Mouse (Mus musculus): ENCODE data around the gene Slc29a1. TPM values are rescaled to one million over a fixed set of nuclear protein-coding genes. Genes with fewer than 3 reads are reported as not detected.
A peak's percentile ranks its signal among the peaks of the same experiment; 100 is the strongest.

Slc29a1 gene
- polyA plus RNA-seq, 1 experiment from 2014 or later, result 39.4 TPM

GRCm38 (mm10) chr17:45548541-45549512 lies 50.6 kb downstream of the Slc29a1 start:
- in situ Hi-C loops (cut with MboI; ENCODE audit: low pct_unique_long_range_greater_than_20kb), result no loop called here
- ATAC-seq (peak; percentile 12), DNase-seq (ENCODE audit: low read depth, low spot score) (no peak)
- ChIA-PET CTCF (interaction anchor here (0.7 to 3.0 kb wide), 6 partner anchors 17 to 71 kb away, joined by 3 to 9 read pairs (median 3); partner anchors contain the start of genes Aars2 and Tcte1), POLR2A (interaction anchor here (0.5 to 2.3 kb wide), 4 partner anchors 18 to 42 kb away, joined by 4 to 7 read pairs (median 5); partner anchors contain the start of gene Aars2)
- no peak for TF ChIP-seq CTCF (IDR thresholded peaks at IDR 0.05)
- H3K27me3 ChIP-seq, result peaks cover 3% of the 10 kb centered on the region

- POLR2A ChIA-PET, result no interaction called here
- in situ Hi-C loops (cut with MboI; ENCODE audit: low pct_unique_long_range_greater_than_20kb), result no loop called here
- CTCF ChIA-PET, result interaction anchor here (0.8 to 3.0 kb wide), 2 partner anchors 41 to 70 kb away, joined by 3 to 9 read pairs; partner anchors contain the start of gene Aars2
- DNase-seq (ENCODE audit: low read depth, low spot score) (no peak), ATAC-seq (no peak)
- TF ChIP-seq CTCF (IDR thresholded peaks at IDR 0.05), result no peak
- no peaks in the 10 kb centered on the region for H3K27me3 ChIP-seq
Observed at GRCm38 (mm10) chr17:45547461-45548190, 51.8 kb downstream of the Slc29a1 start.

GRCm38 (mm10) chr17:45546941-45547340 lies 52.5 kb downstream of the Slc29a1 start:
- no peaks in the 10 kb centered on the region for H3K27me3 ChIP-seq

GRCm38 (mm10) chr17:45545278-45545961 lies 54.0 kb downstream of the Slc29a1 start:
- in situ Hi-C loops (cut with MboI; ENCODE audit: low pct_unique_long_range_greater_than_20kb), result no loop called here
- ChIA-PET CTCF (no interaction called here), POLR2A (no interaction called here)
- ATAC-seq, result no peak
- no peak for TF ChIP-seq CTCF (IDR thresholded peaks at IDR 0.05)
- peaks cover 3% of the 10 kb centered on the region for H3K27me3 ChIP-seq
- DNase-seq (ENCODE audit: low read depth, low spot score), result no peak

More at GRCm38 (mm10) chr17:45546941-45547340, 52.5 kb downstream of the Slc29a1 start:
- CTCF ChIA-PET, result no interaction called here
- in situ Hi-C loops (cut with MboI; ENCODE audit: low pct_unique_long_range_greater_than_20kb), result no loop called here
- TF ChIP-seq CTCF (IDR thresholded peaks at IDR 0.05), result no peak
- ATAC-seq, result no peak
- no peak for DNase-seq (ENCODE audit: low read depth, low spot score)
- POLR2A ChIA-PET, result no interaction called here

- ATAC-seq (no peak), DNase-seq (ENCODE audit: low read depth, low spot score) (no peak)
- ChIA-PET POLR2A (no interaction called here), CTCF (interaction anchor here (1.0 kb wide), 1 partner anchor 29 kb away, joined by 4 read pairs; no protein-coding TSS in a partner anchor)
- in situ Hi-C loops (cut with MboI; ENCODE audit: low pct_unique_long_range_greater_than_20kb), result no loop called here
- TF ChIP-seq CTCF (IDR thresholded peaks at IDR 0.05), result no peak
- peaks cover 3% of the 10 kb centered on the region for H3K27me3 ChIP-seq
Observed at GRCm38 (mm10) chr17:45544873-45545277, 54.5 kb downstream of the Slc29a1 start.

GRCm38 (mm10) chr17:45544001-45544872 lies 55.2 kb downstream of the Slc29a1 start:
- POLR2A ChIA-PET, result no interaction called here
- peaks cover 8% of the 10 kb centered on the region for H3K27me3 ChIP-seq
- TF ChIP-seq CTCF (IDR thresholded peaks at IDR 0.05), result no peak
- no peak for ATAC-seq
- DNase-seq (ENCODE audit: low read depth, low spot score), result no peak
- CTCF ChIA-PET, result interaction anchor here (1.0 to 1.7 kb wide), 2 partner anchors 28 kb away, joined by 4 read pairs; no protein-coding TSS in a partner anchor
- in situ Hi-C loops (cut with MboI; ENCODE audit: low pct_unique_long_range_greater_than_20kb), result no loop called here

- ChIA-PET CTCF (interaction anchor here (1.7 kb wide), 1 partner anchor 27 kb away, joined by 4 read pairs; no protein-coding TSS in a partner anchor), POLR2A (no interaction called here)
- no peak for TF ChIP-seq CTCF (IDR thresholded peaks at IDR 0.05)
- in situ Hi-C loops (cut with MboI; ENCODE audit: low pct_unique_long_range_greater_than_20kb), result no loop called here
- DNase-seq (ENCODE audit: low read depth, low spot score), result no peak
- no peak for ATAC-seq
- peaks cover 11% of the 10 kb centered on the region for H3K27me3 ChIP-seq
Observed at GRCm38 (mm10) chr17:45543115-45543514, 56.3 kb downstream of the Slc29a1 start.

- POLR2A ChIA-PET, result no interaction called here
- DNase-seq (ENCODE audit: low read depth, low spot score) (no peak), ATAC-seq (no peak)
- peaks cover 11% of the 10 kb centered on the region for H3K27me3 ChIP-seq
- CTCF ChIA-PET, result interaction anchor here (0.7 to 1.7 kb wide), 2 partner anchors 9 to 26 kb away, joined by 4 read pairs; no protein-coding TSS in a partner anchor
- in situ Hi-C loops (cut with MboI; ENCODE audit: low pct_unique_long_range_greater_than_20kb), result no loop called here
- TF ChIP-seq CTCF (IDR thresholded peaks at IDR 0.05), result no peak
Observed at GRCm38 (mm10) chr17:45542705-45543104, 56.7 kb downstream of the Slc29a1 start.

- ChIA-PET POLR2A (no interaction called here), CTCF (interaction anchor here (0.7 to 1.7 kb wide), 2 partner anchors 10 to 26 kb away, joined by 4 read pairs; no protein-coding TSS in a partner anchor)
- no peak for TF ChIP-seq CTCF (IDR thresholded peaks at IDR 0.05)
- H3K27me3 ChIP-seq, result peaks cover 11% of the 10 kb centered on the region
- DNase-seq (ENCODE audit: low read depth, low spot score) (no peak), ATAC-seq (no peak)
- in situ Hi-C loops (cut with MboI; ENCODE audit: low pct_unique_long_range_greater_than_20kb), result no loop called here
Observed at GRCm38 (mm10) chr17:45542129-45542528, 57.3 kb downstream of the Slc29a1 start.

All from Patski (cell line).